Mouse (Mus musculus): ENCODE measurements around the gene Dgki. TPM values are rescaled to one million over a fixed set of nuclear protein-coding genes. Genes with fewer than 3 reads are reported as not detected.

Dgki gene
- polyA plus RNA-seq, 1 experiment from 2014 or later = 1.0 TPM

DNA sequence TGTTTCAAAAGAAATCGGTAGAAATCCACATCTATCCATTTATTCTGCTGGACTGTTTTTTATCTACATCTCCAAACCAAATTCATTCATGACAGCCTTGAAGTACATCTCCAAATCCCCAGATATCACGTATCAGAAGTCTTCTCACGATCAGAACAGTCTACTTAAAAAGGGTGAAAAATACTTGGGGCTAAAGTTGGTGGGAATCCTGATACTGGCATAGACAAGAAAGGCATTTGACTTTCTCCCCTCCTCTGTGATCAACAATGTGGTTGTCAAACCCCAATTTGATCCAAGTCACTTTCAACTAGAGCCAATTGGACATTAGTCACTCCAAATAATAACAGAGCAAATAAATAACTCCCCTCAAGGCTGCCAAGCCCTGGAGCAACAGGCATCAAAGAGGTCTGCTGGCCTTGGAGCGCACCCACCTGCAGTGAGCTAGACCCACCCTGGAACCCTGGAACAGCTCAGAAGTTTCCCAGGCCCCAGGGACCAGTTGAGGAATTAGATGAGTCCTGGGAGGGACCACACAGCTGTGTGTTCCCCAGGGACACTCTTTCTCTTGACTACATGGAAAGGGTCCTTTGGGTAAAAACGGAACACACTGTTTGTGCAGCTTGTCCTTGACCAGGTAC, 499.6 kb downstream of the Dgki start:
- H3K27ac ChIP-seq (replicated peaks; ENCODE audit: low read depth, low read length) = peak overlapping the region; percentile 3; the same call in 1 of the 2 replicates
- H3K9ac ChIP-seq (ENCODE audit: low read depth, low read length) = no peak overlapping the region
- H3K9me3 ChIP-seq (ENCODE audit: control insufficient read depth, low read length) = no peaks in the 10 kb centered on the region
- no peak overlapping the region for H3K4me3 ChIP-seq (ENCODE audit: low read depth, low read length)
- H3K27me3 ChIP-seq (replicated peaks; ENCODE audit: control insufficient read depth, insufficient read depth, low read length) = no peaks in the 10 kb centered on the region
- DNase-seq (ENCODE audit: low spot score) (no peak), ATAC-seq (ENCODE audit: low read depth) (no peak)
- H3K4me1 ChIP-seq (ENCODE audit: control insufficient read depth, insufficient read depth, low read length) = no peaks in the 10 kb centered on the region; the same call in 1 of the 2 replicates
- WGBS = 74% methylated on average over 5 of the region's 5 CpGs
- no peak overlapping the region for H3K4me2 ChIP-seq (ENCODE audit: low read depth, low read length)
- peaks cover 28% of the 10 kb centered on the region; the same call in 1 of the 2 replicates for H3K36me3 ChIP-seq (ENCODE audit: control insufficient read depth, insufficient read depth, low read length)

DNA sequence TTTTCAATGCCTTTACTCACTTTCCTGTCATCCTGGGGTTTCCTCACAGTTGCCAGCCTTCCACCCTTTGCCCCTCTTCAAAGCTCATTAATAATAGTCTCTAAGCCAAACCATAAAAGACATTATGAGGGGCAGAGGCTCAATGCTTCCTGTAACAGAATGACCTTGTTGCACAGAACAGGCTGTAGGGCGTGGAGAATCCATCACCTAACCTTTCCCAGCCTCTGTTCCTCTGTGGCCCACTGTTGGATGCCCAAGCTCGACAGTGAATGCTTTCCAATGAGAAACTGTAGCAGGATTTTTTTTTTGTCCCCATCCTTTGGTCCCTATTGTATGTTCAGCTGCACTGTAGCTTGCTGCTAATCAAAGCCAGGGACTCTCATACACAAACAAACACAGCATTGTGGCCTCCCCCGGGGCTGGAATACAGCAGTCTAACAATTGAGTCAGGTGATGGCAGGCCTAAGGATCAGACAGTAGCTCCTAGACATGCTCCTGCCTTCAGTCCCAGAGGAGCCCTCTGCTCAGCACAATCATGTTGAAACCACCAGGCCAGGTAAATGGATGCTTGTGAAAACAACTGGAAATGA, 502.8 kb downstream of the Dgki start:
- no peaks in the 10 kb centered on the region for H3K27me3 ChIP-seq (replicated peaks; ENCODE audit: control insufficient read depth, insufficient read depth, low read length)
- H3K4me2 ChIP-seq (ENCODE audit: low read depth, low read length) = no peak overlapping the region
- H3K4me1 ChIP-seq (ENCODE audit: control insufficient read depth, insufficient read depth, low read length) = peaks cover 12% of the 10 kb centered on the region; the same call in 1 of the 2 replicates
- no peak for ATAC-seq (ENCODE audit: low read depth)
- WGBS = 37% methylated on average over 3 of the region's 3 CpGs
- no peak overlapping the region for H3K4me3 ChIP-seq (ENCODE audit: low read depth, low read length)
- peaks cover 19% of the 10 kb centered on the region; the same call in 1 of the 2 replicates for H3K36me3 ChIP-seq (ENCODE audit: control insufficient read depth, insufficient read depth, low read length)
- no peak overlapping the region for H3K27ac ChIP-seq (replicated peaks; ENCODE audit: low read depth, low read length)
- no peaks in the 10 kb centered on the region for H3K9me3 ChIP-seq (ENCODE audit: control insufficient read depth, low read length)
- no peak for DNase-seq (ENCODE audit: low spot score)
- no peak overlapping the region for H3K9ac ChIP-seq (ENCODE audit: low read depth, low read length)

Other genes with a start within 250 kb of the Dgki start
- 34.5 and 35.3 TPM in 2 replicates for gene Creb3l2, start 142.0 kb upstream of the Dgki start, polyA plus RNA-seq (2014; fragmentation: Nextera tagmentation; extraction: Ambion mirVana)
- gene Akr1d1, start 230.0 kb upstream of the Dgki start, polyA plus RNA-seq (2014; fragmentation: Nextera tagmentation; extraction: Ambion mirVana) = not detected in 2 replicates